Mouse (Mus musculus) layer of hippocampus, postnatal 25 days (tissue): ENCODE measurements at regions not wholly inside any gene's neighbourhood (a gene's known extent, or its start where the extent isn't known, plus 50 kb on each side); places are given as distances from the start of the nearest gene placed in this dataset.
A peak's percentile ranks its signal among the peaks of the same experiment; 100 is the strongest.

ENCODE experiments used
- DNase-seq, 2 experiments: peaks; one replicate each; pipeline ENCODE4 v3.0.0; 2022; ENCODE audit warnings: mixed read lengths in 2 of 2, low spot score in 1 of 2; ENCODE audit errors: extremely low spot score in 1 of 2

DNA sequence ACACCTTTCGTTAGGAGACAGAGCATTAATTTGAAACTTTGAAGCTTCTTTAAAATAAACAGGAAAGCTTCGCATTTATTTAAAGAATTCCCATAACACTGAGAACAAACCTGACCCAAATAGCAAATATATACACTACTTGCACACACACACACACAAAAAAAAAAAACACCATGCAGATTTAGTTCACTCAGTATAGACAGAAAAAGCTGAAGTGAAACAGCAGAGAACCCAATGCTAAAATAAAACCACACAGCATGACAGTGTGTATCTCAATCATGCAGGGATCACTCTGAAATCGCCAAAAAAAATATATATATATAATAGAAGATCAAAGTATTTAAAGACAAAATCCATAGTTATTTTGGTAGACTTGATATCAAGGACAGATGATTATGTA is 54.1 kb upstream of the Gda start:
- no peak for DNase-seq

DNA sequence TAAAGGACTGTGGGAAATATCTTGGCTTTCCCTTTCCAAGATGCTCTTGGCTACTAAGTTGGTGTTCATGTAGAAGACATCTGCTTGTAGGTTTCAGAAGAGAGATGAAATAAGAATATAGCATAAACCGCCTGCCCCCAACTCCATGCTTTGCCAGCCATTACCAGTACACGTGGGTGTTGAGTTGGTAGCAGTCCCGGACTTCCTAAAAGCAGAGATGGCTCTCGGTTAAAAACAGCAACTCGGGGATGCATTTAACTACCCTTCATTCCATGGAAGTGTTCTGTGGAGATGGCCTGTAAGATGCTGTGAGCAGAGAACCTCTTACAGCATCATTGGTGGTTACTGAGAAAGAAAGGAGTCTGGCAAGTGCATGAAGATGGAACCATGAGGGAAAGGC is 52.6 kb upstream of the Gda start:
- peak; percentile 34 to 47 for DNase-seq
